Mouse (Mus musculus) cerebellum, postnatal 25 days (tissue): ENCODE data around the gene Foxn3.

Experiments used
- DNase-seq, 2 experiments: peaks; one replicate each; pipeline ENCODE4 v3.0.0; 2021; ENCODE audit warnings: mixed read lengths in 2 of 2

Foxn3 gene

DNA sequence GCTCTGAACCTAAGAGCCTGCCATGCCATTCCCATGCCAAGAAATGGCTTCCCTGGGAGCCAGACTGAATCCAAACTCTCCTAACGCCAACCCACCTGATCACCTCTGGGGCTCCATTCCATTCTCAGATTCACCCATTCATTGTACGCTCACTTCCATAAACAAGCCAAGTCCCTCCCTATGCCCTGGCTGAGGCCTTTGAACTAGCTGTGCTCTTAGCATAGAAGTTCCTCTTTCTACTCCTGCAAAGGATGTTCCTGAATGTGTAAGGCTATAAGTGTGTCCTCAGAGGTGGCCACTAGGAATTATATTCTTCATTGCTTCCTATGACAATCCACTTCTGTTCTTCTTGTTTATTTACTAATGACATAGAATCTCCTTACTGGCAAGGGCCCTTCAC lies 40.5 kb downstream of the Foxn3 start:
- peak in 1 of 2 experiments; percentile 3 for DNase-seq

- DNase-seq = no peak
These were observed 43.5 kb downstream of the Foxn3 start for GRCm38 (mm10) chr12:99519862-99520261.

DNA sequence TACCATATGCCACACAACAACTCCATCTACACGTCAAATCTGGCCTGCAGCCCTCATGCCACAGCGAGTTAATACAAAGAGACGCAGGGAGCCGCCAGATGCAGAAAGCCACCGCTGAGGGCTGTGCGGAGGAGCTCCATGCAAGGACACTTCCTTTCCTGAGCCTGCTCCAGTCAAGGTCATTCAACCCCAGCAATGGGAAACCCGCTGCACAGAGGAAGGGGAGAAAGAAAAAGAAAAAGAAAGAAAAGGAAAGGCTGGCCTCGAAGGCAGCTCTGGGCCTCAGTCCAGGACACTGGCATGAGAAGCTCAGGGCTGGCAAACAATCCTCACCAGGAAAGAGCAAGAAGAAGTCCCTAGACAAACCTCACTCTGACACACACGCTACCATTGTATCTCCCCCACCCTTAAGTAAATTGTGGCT lies 44.2 kb downstream of the Foxn3 start:
- peak; percentile 60 to 69 for DNase-seq

GRCm38 (mm10) chr12:99518640-99519039 lies 44.7 kb downstream of the Foxn3 start:
- peak in 1 of 2 experiments; percentile 30 for DNase-seq

DNA sequence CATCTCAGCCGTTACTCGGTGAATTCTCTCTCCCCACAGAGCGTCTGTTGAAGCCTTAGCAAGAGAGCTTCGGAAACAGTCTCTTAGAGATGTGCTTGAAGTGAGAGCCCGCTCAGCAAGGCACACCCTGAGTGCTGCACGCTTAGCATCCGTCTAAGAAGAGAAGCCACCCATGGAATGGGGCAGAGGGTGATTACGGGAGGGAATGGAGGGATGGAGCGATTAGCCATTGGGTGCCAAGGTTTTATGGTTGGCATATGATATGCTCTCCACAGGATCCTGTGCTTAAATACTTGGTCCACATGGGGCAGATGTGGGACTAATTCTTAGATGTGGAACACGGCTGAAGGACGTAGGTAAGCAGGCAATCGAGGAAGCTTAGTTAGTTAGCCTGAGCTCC lies 45.3 kb downstream of the Foxn3 start:
- DNase-seq = no peak

DNA sequence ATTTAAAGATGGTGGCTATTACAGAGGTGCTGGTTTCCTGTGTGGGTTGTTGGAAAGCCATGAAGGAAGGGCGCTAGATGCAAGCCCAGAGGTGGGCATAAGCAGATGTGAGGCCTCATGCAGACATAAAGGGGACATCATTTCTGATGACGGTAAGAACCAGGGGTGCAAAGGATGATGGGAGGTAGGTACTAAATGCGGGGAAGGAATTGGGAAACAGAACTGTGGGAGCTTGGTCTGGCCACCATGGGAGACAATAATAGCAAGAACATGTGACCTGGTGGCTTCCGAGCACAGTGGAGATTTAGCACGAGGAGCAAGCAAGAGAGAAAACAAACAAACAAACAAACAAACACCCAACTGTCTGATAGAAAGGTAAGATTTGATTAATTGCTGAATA lies 46.1 kb downstream of the Foxn3 start:
- DNase-seq = no peak

DNA sequence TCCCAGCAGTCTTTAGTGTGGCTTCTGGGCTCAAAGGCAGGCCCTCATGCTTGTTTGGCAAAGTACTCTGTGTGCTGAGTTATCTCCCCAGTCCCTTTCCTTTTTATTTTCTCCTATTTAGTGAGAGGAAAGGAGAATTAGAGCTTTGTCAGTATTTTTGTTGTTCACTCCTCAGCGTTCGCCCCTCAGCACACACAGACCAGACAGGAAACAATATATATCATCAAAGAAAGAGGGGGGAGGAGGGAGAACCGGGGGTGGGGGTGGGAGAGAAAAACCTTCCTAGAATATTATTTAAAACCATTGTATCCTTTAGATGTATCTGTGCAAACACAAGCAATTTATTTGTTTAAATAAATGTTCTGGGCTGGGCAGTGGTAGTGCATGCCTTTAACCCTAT lies 47.9 kb downstream of the Foxn3 start:
- DNase-seq = no peak

DNA sequence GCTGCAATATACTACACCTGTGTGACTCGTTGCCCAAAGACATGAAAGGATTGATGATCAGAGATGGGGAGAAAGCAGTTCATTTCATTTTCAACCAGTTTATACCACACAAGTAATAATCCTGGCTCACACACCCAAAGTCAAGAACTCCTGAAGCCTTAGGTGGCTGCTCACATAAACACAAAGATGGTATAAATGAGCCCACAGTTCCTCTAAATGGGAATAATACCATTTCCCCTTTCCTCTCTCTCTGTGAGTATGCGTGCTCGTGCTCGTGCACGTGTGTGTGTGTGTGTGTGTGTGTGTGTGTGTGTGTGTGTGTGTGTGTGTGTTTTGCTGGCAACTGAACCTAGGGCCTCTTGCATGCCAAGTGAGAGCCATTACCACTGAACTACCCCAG lies 51.7 kb downstream of the Foxn3 start:
- DNase-seq = no peak

DNA sequence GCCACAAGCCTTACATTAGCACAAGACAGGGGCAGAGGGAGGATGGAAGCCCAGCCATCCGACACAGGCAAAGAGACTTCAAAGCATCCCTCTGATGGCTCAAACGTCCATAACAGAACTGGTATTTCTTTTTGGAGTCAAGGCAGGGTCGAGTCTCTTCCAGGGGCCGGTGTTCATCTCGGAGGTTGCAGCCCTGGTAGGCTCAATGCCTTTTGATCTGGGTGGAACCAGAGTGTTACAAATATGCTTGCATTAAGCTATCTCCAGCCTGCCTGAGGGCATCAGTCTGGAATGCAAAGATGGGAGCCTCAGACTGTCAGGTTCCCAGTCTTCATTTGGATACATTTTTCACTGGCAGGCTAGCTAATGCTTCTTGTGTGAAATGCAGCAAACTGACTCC lies 52.6 kb downstream of the Foxn3 start:
- no peak for DNase-seq

DNA sequence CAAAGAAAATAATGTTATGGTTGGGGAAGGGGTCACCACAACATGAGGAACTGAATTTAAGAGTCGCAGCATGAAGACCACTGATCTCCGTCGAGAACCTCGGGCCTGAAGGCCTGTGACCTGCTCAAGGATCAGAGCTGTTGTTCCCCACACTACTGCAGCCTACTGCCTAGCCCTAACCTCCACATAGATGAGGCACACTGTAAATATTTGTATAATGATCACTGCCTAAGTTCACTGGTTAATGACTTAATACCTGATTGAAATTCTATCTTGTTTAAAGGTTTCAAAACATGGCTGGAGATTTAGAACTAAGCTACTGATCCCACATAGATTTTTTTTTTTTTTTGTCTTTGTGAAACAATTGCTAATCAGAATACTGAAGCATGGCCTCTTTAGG lies 61.2 kb downstream of the Foxn3 start:
- no peak for DNase-seq

- DNase-seq = peak in 1 of 2 experiments; percentile 52
These were observed 64.2 kb downstream of the Foxn3 start for GRCm38 (mm10) chr12:99498978-99499694.

- no peak for DNase-seq
These were observed 65.0 kb downstream of the Foxn3 start for GRCm38 (mm10) chr12:99498189-99498977.

DNA sequence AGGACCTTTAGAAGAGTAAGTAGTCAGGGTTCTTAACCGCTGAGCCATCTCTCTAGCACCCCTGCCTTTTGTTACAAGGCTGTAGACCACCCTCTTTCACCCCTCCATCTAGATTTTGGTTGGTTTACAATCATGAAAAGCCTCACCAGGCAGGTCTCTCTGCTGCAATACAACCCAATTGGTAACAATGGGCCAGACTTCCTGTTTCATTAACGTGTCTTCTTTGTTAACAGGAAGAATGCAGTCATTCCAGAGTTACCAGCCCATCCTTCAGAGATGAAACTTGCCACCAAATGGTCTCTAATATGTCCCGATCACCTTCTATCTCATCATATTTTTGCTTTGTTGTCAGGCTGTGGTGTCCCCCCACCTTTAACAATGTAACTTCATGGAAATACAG lies 66.4 kb downstream of the Foxn3 start:
- DNase-seq = no peak

- peak in 1 of 2 experiments; percentile 4 for DNase-seq
These were observed 73.2 kb downstream of the Foxn3 start for GRCm38 (mm10) chr12:99490216-99490615.

- DNase-seq = no peak
These were observed 74.3 kb downstream of the Foxn3 start for GRCm38 (mm10) chr12:99489001-99489592.

- no peak for DNase-seq
These were observed 83.0 kb downstream of the Foxn3 start for GRCm38 (mm10) chr12:99480372-99480771.

GRCm38 (mm10) chr12:99474176-99474575 lies 89.2 kb downstream of the Foxn3 start:
- DNase-seq = no peak

DNA sequence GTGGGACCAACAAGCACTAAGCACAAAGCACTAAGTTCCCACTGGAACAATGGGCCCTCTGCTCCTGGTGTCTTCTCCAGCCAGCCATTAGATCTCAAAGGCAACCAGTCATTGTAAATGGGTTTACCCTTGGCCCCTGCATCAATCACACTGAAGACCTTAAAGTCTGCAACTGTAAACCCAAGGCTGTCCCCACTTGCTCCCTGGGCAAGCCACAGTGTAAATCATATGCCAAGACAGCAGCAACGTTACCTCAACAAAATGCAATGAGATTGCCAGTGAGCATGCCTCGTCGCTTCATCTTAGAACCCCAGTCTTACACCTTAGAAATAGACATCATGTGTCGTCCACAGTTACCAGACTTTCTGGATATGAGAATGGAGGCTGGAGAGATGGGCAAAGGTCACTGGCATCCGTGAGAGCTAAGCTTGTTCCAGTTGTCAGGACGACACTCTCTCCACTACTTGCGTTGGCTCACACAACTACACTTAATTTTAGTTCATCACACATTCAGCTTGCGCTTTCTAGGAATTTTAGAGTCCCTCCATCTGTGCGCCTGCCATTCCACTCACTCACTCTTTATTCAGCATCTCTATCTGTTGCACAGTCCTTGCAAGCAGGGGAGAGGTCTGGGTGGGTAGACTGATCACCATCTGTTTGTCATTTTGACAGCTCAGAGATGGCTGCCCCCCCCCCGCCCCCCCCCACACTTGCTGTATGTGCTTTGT lies 89.8 kb downstream of the Foxn3 start:
- DNase-seq = no peak

DNA sequence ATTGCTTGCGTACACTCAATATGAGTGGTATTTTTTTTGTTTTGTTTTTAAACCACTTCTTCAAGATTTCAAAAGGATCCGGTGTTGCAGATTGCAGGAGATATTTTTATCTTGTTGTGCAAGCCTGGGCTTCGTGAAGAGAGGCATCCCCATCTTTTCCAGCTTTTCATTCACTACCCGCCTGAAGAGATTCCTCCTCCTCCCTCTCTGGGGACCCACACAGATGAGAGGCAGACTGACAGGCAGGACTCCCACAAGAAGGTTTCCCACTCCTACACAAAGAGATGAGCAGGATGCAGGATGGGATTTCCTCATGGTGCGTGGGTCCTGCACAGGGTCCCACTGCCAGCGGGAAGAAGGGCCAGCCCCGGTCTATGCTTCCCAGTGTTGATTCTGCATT lies 92.0 kb downstream of the Foxn3 start:
- DNase-seq = no peak

DNA sequence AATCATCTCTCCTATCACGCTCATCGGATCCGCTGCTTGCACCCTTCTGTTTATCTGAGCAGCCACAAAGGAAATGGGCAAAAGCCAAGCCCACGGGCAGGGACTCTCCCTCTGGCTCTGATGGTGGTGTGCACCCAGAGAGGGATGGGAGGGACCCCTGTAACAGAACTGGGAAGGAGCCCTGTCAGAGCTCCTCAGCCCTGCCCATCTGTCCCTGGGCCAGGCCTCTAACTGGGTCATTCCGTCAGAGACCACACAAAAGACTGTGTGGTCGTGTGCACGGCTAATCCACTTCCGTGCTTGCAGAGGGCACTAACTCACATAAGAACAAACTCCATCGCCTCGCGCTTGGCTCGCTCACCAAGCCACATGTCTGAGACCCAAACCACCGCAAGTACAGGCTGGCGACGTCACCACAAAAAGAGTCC lies 95.5 kb downstream of the Foxn3 start:
- peak; percentile 55 to 59 for DNase-seq

DNA sequence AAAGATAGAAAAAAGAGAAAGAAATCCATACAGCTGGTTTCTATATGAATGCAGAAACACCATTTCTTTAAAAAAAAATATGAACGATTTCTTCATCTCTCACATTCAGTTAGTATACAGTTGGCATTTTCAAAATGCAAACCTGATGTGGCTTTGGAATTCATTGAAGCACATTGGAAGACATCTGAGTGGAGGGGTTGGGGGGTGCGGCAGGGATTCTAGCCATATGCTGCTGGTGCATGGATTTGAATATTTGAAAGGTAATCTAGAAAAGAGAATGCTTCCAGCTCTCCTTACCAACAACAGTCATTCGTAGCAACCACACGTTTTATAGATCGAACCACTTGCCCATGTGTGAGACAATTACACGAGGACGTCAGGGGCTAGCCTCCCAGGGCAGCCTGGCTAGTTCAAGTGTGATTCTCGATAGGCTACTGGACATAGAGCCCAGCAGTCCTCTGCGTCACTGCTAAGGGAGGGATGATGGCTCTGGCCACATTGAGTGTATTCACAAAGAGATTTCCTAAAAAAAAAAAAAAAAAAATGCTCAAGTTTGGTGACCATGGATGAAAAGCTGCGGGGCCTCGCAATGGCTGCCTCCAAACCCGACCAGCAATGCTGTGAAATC lies 96.0 kb downstream of the Foxn3 start:
- DNase-seq = peak in 1 of 2 experiments; percentile 36

GRCm38 (mm10) chr12:99466426-99466825 lies 97.0 kb downstream of the Foxn3 start:
- no peak for DNase-seq

DNA sequence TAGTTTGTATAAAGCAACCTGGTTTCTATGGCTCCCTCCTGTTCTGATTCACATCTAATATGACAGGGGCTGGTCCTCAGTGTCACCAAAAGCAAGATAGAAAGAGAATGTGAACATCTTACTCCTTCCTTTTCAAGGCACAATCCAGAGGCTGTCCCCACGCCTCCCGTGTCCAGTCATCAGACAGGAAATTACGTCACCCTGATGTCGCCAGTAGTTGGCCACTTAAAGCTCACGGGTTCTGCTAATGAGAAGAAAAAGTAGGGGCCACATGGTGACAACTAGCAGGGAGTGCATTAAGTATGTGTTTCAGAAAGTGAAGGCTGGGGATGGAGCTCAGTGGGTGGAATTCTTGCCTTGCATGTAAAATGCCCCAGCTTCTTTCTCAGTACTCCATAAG lies 99.1 kb downstream of the Foxn3 start:
- DNase-seq = no peak
